ENCODE assay signal across 8 mouse cellular contexts in the genomic region with DNA sequence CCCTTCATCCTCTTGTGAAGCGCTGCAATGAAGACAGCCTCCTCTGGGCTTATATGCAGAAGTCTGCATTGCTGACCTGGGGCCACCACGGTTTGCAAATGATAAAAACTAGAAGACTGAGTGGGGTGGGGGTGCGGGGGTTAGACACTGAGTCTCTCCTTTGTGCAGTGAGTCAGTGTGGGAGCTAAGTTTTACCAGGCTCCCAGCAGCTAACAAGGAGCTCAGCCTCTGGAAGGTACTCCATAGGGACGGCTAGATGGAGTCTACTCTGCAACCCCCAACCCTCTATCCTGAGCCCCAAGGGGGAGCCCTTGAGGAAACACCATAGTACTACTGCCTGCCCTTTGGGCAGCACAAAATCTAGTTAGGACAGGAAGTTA.
DNase-seq lines count a peak whose midpoint lies in the region; ATAC-seq and TF ChIP-seq lines count a peak whose summit lies in the region.

No protein-coding gene starts in this region.

- H3K4me3 ChIP-seq in thymus, adult 2 months (ENCODE audit: control insufficient read depth, insufficient read depth, low read length), result peak overlapping the region; percentile 52
- peak overlapping the region; percentile 59 for H3K4me3 ChIP-seq in intestine, embryonic 16.5 days (ENCODE audit: low read length)
- peak overlapping the region; percentile 56 for H3K4me3 ChIP-seq in olfactory bulb, adult 2 months (ENCODE audit: insufficient read depth, low read depth, low read length)

- 3% methylated on average over 4 of the region's 4 CpGs for WGBS in thymus, adult 2 months
- WGBS in intestine, embryonic 16.5 days, result 6% methylated on average over 4 of the region's 4 CpGs
- 6% methylated on average over 4 of the region's 4 CpGs for WGBS in olfactory bulb, adult 2 months

- H3K36me3 ChIP-seq in thymus, adult 2 months (ENCODE audit: control insufficient read depth, insufficient read depth, low read length), result no peaks in the 10 kb centered on the region
- no peaks in the 10 kb centered on the region for H3K36me3 ChIP-seq in intestine, embryonic 16.5 days (ENCODE audit: control insufficient read depth, insufficient read depth, low read length)

- no peak for ATAC-seq in intestine, embryonic 16.5 days

- H3K4me2 ChIP-seq in intestine, embryonic 16.5 days (ENCODE audit: low read depth, low read length), result peak overlapping the region; percentile 89

- DNase-seq in frontal cortex, adult 2 months (ENCODE audit: extremely low spot score in 1 of 2, low spot score in 1 of 2), result peak; percentile 15 to 35
- no peak for DNase-seq in frontal cortex, postnatal 14 days (ENCODE audit: low spot score in 2 of 2)
- DNase-seq in thymus, adult 2 months, result no peak
- no peak for DNase-seq in thymus, postnatal 36 days
- no peak for DNase-seq in gastrocnemius, postnatal 25 days
- DNase-seq in T-cell, adult 2 months (ENCODE audit: low spot score), result no peak

- H3K9ac ChIP-seq in intestine, embryonic 16.5 days (ENCODE audit: low read depth, low read length), result peak overlapping the region; percentile 52

- TF ChIP-seq POLR2A in thymus, adult 2 months (IDR thresholded peaks at IDR 0.05; ENCODE audit: control insufficient read depth, extremely low read depth, insufficient read depth, low read length, poor library complexity), result no peak
- no peak for TF ChIP-seq POLR2A in olfactory bulb, adult 2 months (IDR thresholded peaks at IDR 0.05; ENCODE audit: insufficient read depth, low read depth, low read length)

- H3K9me3 ChIP-seq in intestine, embryonic 16.5 days (ENCODE audit: control insufficient read depth, low read length), result no peaks in the 10 kb centered on the region

- H3K27me3 ChIP-seq in thymus, adult 2 months (ENCODE audit: control insufficient read depth, insufficient read depth, low read length), result peaks cover 4% of the 10 kb centered on the region; the same call in 1 of the 2 replicates
- H3K27me3 ChIP-seq in intestine, embryonic 16.5 days (replicated peaks; ENCODE audit: control insufficient read depth, insufficient read depth, low read length), result 0 out of 2 replicates have a peak, but pooled peaks cover 3% of the 10 kb centered on the region

- H3K4me1 ChIP-seq in thymus, adult 2 months (replicated peaks; ENCODE audit: control insufficient read depth, insufficient read depth, low read length), result peaks cover 17% of the 10 kb centered on the region
- peaks cover 27% of the 10 kb centered on the region for H3K4me1 ChIP-seq in intestine, embryonic 16.5 days (ENCODE audit: control insufficient read depth, insufficient read depth, low read length)
- peaks cover 34% of the 10 kb centered on the region for H3K4me1 ChIP-seq in olfactory bulb, adult 2 months (ENCODE audit: control insufficient read depth, insufficient read depth, low read length)

- no peak overlapping the region for H3K27ac ChIP-seq in thymus, adult 2 months (ENCODE audit: control insufficient read depth, insufficient read depth, low read length)
- H3K27ac ChIP-seq in intestine, embryonic 16.5 days (ENCODE audit: low read length), result no peak overlapping the region; the same call in 1 of the 2 replicates
- no peak overlapping the region for H3K27ac ChIP-seq in olfactory bulb, adult 2 months (ENCODE audit: insufficient read depth, low read depth, low read length)

- no peak for TF ChIP-seq CTCF in thymus, adult 2 months (IDR thresholded peaks at IDR 0.05; ENCODE audit: borderline replicate concordance, control insufficient read depth, extremely low read depth, insufficient read depth, low read length, poor library complexity)
- TF ChIP-seq CTCF in olfactory bulb, adult 2 months (IDR thresholded peaks at IDR 0.05; ENCODE audit: insufficient read depth, low read depth, low read length), result no peak

Comparison
In these comparisons a context has a peak if more than half of its experiments do, and no peak if none do; other contexts are left out.
1. DNase-seq: peak in frontal cortex, adult 2 months (2 of 2); none in frontal cortex, postnatal 14 days (0 of 2), thymus, adult 2 months (single experiment), thymus, postnatal 36 days (0 of 2), gastrocnemius, postnatal 25 days (single experiment) and T-cell, adult 2 months (single experiment).
2. Peak in every context shown above with its lines, with median percentiles within 50 percentile points of each other: H3K4me3 ChIP-seq.